Mouse (Mus musculus): Measurements from ENCODE around the gene Celf5.

DNA sequence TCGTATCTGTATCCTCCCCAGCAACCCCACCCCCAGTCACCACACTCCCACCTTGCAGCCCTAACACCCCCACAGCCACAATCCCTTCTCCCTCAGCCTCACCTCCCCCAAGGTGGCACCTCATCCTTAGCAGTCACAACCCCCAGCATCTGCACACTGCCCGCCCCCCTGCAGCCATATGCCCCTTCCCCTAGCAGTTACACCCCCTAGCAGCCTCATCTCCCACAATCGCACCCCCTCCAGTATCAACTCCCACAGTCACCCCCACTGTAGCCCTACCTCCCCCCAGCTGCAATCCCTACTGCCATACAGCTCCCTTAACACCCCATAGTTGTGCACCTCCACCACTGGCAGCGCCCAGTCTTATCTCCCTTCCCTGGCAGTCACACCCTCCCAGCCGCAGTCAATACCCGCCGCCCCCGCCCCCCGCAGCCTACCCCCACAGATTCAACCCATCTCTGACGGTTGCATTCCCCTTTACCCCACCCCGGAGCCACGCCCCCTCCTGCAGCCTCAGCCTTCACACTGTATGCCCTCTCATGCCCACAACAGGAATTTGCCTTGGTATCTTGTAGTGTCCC lies 25.4 kb downstream of the Celf5 start:
- TF ChIP-seq RAD21 (IDR thresholded peaks at IDR 0.05; ENCODE audit: low read depth, low read length) (no peak), EP300 (IDR thresholded peaks at IDR 0.05; ENCODE audit: low read depth in 1 of 2, low read length in 2 of 2) (peak in 1 of 2 experiments; percentile 43; a peak in 1 of 4 replicates), CTCF (IDR thresholded peaks at IDR 0.05 in 2 of 3, conservative IDR thresholded peaks at IDR 0.05 in 1 of 3; ENCODE audit: control insufficient read depth in 1 of 3, insufficient read depth in 1 of 3, low read depth in 2 of 3, low read length in 3 of 3, poor library complexity in 1 of 3, severe bottlenecking in 1 of 3) (no peak), POLR2AphosphoS5 (IDR thresholded peaks at IDR 0.05; ENCODE audit: borderline replicate concordance, low read depth, low read length) (no peak), CHD1 (IDR thresholded peaks at IDR 0.05; ENCODE audit: low read depth, low read length) (no peak)
